Mouse (Mus musculus): ENCODE results near the gene Tkt. TPM values are rescaled to one million over a fixed set of nuclear protein-coding genes. Genes with fewer than 3 reads are reported as not detected.

Gene Tkt
- polyA plus RNA-seq, 1 experiment from 2014 or later = 213 TPM

DNA sequence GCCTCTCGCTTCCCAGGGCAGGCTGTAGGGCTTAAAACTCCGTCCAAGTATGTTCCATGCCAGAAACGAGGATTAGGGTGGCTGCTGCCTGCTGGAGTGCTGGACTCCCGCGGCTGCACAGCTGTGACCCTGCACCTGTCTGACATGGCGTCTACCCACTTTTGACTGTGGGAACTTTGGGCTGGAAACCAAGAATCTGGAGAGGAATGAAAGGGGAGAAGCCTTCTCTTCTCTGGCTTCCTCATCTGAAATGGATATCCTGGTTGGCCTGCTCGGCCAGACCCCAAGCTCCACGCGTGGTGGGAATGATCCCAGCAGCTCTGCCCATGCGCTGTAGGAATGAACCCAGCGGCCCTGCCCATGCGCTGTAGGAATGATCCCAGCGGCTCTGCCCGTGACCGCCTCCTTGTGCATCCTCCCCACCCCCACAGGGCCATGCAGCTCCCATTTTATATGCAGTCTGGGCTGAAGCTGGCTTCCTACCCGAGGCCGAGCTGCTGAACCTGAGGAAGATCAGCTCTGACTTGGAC, 11.2 kb downstream of the Tkt start:
- H3K36me3 ChIP-seq = peaks cover 48% of the 10 kb centered on the region
- 88% methylated on average over 17 of the region's 17 CpGs for WGBS
- no peak for ATAC-seq
- no peak overlapping the region for H3K27ac ChIP-seq
- no peaks in the 10 kb centered on the region for H3K9me3 ChIP-seq
- H3K27me3 ChIP-seq = no peaks in the 10 kb centered on the region
- H3K9ac ChIP-seq (replicated peaks) = no peak overlapping the region
- peaks cover 19% of the 10 kb centered on the region for H3K4me1 ChIP-seq (replicated peaks)
- no peak overlapping the region for H3K4me3 ChIP-seq (replicated peaks)
- H3K4me2 ChIP-seq (replicated peaks) = no peak overlapping the region

DNA sequence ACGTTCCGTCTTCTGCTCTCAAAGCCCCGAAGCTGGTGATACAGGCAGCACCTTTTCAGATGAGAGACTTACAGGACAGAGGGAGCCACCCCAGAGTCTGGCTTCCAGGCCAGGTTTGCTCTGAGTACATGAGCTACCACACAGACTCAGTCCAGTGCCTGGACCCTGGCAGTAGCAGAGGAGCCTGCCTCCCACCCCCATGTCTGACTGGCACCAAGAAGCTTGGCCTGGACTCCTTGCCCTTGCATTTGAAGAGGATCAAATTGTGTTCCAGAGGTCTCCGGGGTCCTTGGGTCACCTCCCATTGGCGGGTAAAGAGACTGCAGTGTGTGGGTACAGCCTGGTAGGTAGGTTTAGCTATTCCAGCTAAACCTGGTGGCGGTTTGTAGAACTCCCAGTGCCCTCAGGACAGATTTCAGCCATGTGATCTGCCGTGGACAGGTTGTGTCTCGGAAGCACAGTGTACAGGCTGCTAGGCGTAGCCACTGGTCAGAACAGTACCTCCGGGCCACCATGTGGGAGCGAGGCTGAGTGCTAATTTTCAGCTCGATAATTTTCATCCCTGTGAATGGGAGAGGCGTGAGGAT, 12.7 kb downstream of the Tkt start:
- Histone ChIP-seq H3K27ac (peak overlapping the region; percentile 76), H3K4me1 (replicated peaks) (peaks cover 19% of the 10 kb centered on the region), H3K9me3 (no peaks in the 10 kb centered on the region), H3K9ac (replicated peaks) (no peak overlapping the region), H3K36me3 (peaks cover 55% of the 10 kb centered on the region), H3K27me3 (no peaks in the 10 kb centered on the region), H3K4me2 (replicated peaks) (no peak overlapping the region), H3K4me3 (replicated peaks) (no peak overlapping the region)
- ATAC-seq = 0 out of 2 replicates have a peak, but pooled peaks have one; percentile 10
- WGBS = 92% methylated on average over 13 of the region's 13 CpGs

DNA sequence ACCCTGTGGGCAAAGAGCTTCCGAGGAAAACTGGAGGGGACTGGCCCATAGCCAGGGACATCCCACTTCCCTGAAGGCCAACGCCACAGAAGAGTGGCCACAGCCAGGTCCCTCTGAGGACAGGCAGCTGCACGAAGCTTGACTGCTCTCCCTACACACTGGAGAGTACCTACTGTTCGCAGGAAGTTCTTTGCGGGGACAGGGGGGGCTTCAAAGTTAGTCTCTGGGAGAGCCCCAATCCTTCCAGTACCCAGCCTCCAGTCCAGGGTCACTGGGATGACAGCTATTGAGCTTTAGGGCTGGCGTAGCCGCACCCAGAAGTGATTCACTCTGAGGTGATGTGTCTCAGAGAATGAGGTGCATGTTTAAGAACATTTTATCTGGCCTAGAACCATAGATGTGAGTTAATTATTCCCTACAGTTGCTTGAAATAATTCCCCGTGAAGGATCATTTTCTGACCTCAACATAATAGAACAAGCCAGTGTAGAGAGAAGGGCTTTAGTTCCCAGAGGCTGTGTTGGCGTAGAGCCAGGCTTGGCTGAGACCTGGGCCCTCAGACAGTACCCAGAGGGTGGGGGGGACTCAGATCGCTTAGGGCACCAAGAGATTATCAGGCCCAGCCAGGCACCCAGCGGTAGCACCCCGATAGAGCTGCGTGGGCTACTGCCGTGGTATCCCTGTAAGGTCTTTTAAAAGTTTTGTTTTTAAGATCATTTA, 13.5 kb downstream of the Tkt start:
- no peak overlapping the region for H3K9ac ChIP-seq (replicated peaks)
- no peak overlapping the region for H3K4me3 ChIP-seq (replicated peaks)
- peak; percentile 77 for ATAC-seq
- H3K4me2 ChIP-seq (replicated peaks) = no peak overlapping the region
- H3K36me3 ChIP-seq = peaks cover 61% of the 10 kb centered on the region
- H3K27me3 ChIP-seq = no peaks in the 10 kb centered on the region
- H3K27ac ChIP-seq = peak overlapping the region; percentile 76
- peaks cover 19% of the 10 kb centered on the region for H3K4me1 ChIP-seq (replicated peaks)
- H3K9me3 ChIP-seq = no peaks in the 10 kb centered on the region
- 58% methylated on average over 14 of the region's 14 CpGs for WGBS

DNA sequence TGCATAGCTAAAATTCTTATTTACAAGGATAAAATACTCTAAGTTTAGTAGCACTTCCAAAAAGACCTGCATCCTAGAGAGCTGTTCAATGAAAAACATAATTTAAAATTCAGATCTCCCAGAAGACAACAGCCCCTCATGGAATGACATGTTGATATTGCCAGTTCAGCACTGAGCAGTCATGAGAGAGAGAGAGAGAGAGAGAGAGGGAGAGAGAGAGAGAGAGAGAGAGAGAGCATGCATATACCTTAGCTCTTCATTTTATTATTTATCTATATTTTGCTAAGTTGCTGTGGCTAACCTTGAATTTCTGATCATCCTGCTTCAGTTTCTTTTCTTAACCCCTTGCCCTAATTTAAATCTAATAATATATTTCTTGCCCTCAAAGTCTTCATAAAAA, 14.2 kb downstream of the Tkt start:
- Histone ChIP-seq H3K9me3 (no peaks in the 10 kb centered on the region), H3K27ac (no peak overlapping the region), H3K4me1 (replicated peaks) (peaks cover 19% of the 10 kb centered on the region), H3K27me3 (no peaks in the 10 kb centered on the region), H3K36me3 (peaks cover 68% of the 10 kb centered on the region), H3K4me3 (replicated peaks) (no peak overlapping the region), H3K4me2 (replicated peaks) (no peak overlapping the region), H3K9ac (replicated peaks) (no peak overlapping the region)
- no peak for ATAC-seq

DNA sequence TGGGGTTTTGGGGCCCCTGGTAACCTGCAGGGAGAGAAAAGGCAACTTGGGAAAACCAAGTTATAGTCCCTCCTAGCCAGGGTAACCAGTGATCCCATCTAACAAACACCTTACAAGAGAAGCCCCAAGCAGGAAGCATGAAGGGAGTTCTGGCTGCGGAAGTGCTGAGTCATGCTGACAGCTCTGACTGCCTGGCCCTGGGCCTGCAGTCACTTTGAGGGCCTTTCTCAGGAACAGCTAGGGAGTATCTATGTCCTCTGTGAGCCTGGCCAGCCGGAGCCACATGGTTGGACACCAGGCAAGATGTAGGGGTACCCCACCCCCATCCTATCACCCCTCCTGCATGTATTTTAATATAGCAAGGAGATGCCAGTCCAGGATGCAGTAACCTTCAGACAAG, 16.3 kb downstream of the Tkt start:
- 90% methylated on average over 2 of the region's 2 CpGs for WGBS
- Histone ChIP-seq H3K9ac (replicated peaks) (no peak overlapping the region), H3K4me2 (replicated peaks) (no peak overlapping the region), H3K27ac (no peak overlapping the region), H3K27me3 (no peaks in the 10 kb centered on the region), H3K36me3 (peaks cover 75% of the 10 kb centered on the region), H3K4me1 (replicated peaks) (peaks cover 16% of the 10 kb centered on the region), H3K4me3 (replicated peaks) (no peak overlapping the region), H3K9me3 (no peaks in the 10 kb centered on the region)
- no peak for ATAC-seq

DNA sequence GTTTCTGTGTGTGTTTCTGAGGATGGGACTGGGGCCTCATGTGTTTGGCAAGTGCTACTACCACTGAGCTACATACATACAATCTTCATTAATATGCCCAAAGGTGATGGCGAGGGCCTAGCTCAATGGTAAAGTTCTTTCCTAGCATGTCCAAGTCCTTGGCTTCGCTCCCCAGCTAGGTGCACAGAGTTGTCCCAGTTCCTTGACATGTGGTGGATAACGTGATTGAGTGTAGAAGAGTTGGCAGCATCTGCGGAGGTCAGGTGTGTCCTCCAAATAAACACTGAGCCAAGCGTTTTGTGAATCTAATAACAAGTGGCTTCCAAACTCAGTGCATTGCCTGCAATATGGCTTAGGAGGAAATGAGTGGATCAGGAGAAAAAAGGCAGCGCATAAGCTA, 18.2 kb downstream of the Tkt start:
- Histone ChIP-seq H3K27me3 (no peaks in the 10 kb centered on the region), H3K4me1 (replicated peaks) (peaks cover 7% of the 10 kb centered on the region), H3K9me3 (no peaks in the 10 kb centered on the region), H3K4me3 (replicated peaks) (no peak overlapping the region), H3K36me3 (peaks cover 74% of the 10 kb centered on the region), H3K4me2 (replicated peaks) (no peak overlapping the region), H3K27ac (no peak overlapping the region), H3K9ac (replicated peaks) (no peak overlapping the region)
- 95% methylated on average over 6 of the region's 6 CpGs for WGBS
- ATAC-seq = no peak

DNA sequence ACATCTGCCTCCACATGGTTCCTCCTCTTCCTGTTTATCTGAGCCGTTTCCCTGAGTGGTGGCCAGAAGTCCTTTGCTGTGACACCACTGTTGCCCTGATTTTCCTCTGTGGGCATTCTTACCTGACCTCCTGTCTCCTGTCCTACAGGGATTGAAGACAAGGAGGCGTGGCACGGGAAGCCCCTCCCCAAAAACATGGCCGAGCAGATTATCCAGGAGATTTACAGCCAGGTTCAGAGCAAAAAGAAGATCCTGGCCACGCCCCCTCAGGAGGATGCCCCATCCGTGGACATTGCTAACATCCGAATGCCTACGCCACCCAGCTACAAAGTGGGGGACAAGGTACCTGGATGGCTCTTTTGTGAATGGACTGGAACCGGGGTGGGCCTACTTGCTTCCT, 19.9 kb downstream of the Tkt start:
- ATAC-seq = no peak
- peaks cover 86% of the 10 kb centered on the region for H3K36me3 ChIP-seq
- H3K4me1 ChIP-seq (replicated peaks) = no peaks in the 10 kb centered on the region
- no peaks in the 10 kb centered on the region for H3K9me3 ChIP-seq
- no peak overlapping the region for H3K4me3 ChIP-seq (replicated peaks)
- H3K9ac ChIP-seq (replicated peaks) = no peak overlapping the region
- no peak overlapping the region for H3K4me2 ChIP-seq (replicated peaks)
- H3K27ac ChIP-seq = no peak overlapping the region
- WGBS = 88% methylated on average over 9 of the region's 9 CpGs
- H3K27me3 ChIP-seq = no peaks in the 10 kb centered on the region

DNA sequence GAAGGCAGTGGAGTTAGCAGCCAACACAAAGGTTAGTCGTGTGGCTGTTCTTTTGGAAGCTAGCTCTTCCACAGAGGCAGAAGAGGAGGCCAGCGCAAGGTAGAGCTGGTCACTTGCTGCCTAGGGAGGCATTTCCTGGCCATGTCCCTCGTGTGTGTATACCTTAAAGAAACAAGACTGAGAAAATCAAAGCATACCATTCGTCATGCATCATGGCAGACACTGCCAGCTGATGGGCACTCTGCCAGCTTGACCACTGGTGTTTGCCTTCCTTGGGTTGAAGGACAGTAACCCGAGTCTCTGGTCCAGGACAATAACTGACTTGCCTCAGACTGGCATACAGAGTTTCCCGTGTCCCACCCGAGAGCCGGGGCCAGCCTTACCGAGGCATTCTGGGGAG, 22.1 kb downstream of the Tkt start:
- Histone ChIP-seq H3K36me3 (peaks cover 96% of the 10 kb centered on the region), H3K9me3 (no peaks in the 10 kb centered on the region), H3K4me1 (replicated peaks) (no peaks in the 10 kb centered on the region), H3K4me3 (replicated peaks) (no peak overlapping the region), H3K4me2 (replicated peaks) (no peak overlapping the region), H3K27me3 (no peaks in the 10 kb centered on the region), H3K9ac (replicated peaks) (no peak overlapping the region), H3K27ac (no peak overlapping the region)
- WGBS = 93% methylated on average over 9 of the region's 9 CpGs
- no peak for ATAC-seq

DNA sequence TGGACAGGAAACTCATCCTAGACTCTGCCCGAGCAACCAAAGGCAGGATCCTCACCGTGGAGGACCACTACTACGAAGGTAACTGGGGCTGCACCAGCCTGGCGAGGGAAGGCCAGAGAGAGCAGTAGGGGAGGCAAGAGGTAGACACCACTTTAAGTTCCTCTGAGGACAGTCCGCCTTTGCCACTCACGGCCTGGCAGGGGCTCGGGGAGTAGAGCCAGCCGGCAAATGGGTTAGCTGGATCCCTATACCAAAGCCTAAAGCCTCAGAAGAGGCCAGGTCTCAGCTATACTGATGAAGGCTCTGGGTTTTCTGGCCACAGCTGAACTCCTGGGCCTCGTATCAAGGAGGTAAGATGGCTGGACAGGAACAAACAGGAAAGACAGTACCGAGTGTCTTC, 24.1 kb downstream of the Tkt start:
- Histone ChIP-seq H3K4me3 (replicated peaks) (no peak overlapping the region), H3K36me3 (peaks cover 80% of the 10 kb centered on the region), H3K9me3 (no peaks in the 10 kb centered on the region), H3K9ac (replicated peaks) (no peak overlapping the region), H3K27me3 (no peaks in the 10 kb centered on the region), H3K4me1 (replicated peaks) (no peaks in the 10 kb centered on the region), H3K27ac (no peak overlapping the region), H3K4me2 (replicated peaks) (no peak overlapping the region)
- no peak for ATAC-seq
- 90% methylated on average over 10 of the region's 10 CpGs for WGBS

DNA sequence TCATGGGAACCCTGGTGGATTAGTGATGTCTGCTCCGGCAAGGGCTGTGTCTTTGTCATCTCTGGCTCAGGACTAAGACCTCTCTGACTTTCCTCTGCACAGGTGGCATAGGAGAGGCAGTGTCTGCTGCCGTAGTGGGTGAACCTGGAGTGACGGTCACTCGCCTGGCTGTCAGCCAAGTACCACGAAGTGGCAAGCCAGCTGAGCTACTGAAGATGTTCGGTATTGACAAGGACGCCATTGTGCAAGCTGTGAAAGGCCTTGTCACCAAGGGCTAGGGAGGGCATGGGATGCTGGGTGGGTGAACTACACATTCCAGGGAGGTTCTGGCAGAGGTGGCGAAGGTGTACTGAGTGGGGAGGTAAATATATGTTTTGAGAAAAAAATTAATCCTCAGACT, 25.1 kb downstream of the Tkt start:
- H3K4me2 ChIP-seq (replicated peaks) = no peak overlapping the region
- no peak for ATAC-seq
- no peaks in the 10 kb centered on the region for H3K4me1 ChIP-seq (replicated peaks)
- no peak overlapping the region for H3K9ac ChIP-seq (replicated peaks)
- H3K4me3 ChIP-seq (replicated peaks) = no peak overlapping the region
- H3K27me3 ChIP-seq = no peaks in the 10 kb centered on the region
- 82% methylated on average over 8 of the region's 8 CpGs for WGBS
- peaks cover 71% of the 10 kb centered on the region for H3K36me3 ChIP-seq
- H3K27ac ChIP-seq = no peak overlapping the region
- no peaks in the 10 kb centered on the region for H3K9me3 ChIP-seq

DNA sequence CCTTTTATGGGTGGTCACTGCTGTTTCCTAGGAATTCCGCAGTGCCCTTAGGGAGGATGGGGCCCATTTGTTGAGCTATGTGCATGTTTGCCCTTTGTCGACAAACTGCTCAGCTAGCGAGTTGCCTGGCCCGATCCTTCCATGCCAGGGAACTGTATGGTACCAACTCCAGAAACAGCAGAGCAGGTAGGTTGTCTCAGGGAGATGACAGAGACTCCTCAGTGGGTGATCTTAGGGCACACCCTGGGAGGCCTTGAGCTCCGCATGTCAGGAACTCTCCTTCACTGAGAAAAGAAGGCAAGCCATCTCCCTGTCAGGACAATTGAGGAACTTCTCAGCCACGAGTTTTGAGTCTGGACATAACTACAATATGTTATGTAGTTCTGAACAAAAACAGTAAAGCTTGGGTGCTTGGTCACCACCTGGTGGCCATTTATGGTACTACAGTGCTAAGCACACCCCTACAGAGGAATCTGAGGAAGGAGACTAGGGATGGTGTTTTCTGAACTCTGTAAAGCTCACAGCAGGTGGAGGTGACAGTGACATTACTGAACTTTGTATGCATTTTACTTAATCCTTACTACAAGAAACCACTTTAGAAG, 25.9 kb downstream of the Tkt start:
- Histone ChIP-seq H3K4me2 (replicated peaks) (no peak overlapping the region), H3K4me3 (replicated peaks) (no peak overlapping the region), H3K27ac (no peak overlapping the region), H3K9ac (replicated peaks) (no peak overlapping the region), H3K27me3 (no peaks in the 10 kb centered on the region), H3K4me1 (replicated peaks) (no peaks in the 10 kb centered on the region), H3K36me3 (peaks cover 62% of the 10 kb centered on the region), H3K9me3 (no peaks in the 10 kb centered on the region)
- WGBS = 75% methylated on average over 6 of the region's 6 CpGs
- ATAC-seq = peak; percentile 66

DNA sequence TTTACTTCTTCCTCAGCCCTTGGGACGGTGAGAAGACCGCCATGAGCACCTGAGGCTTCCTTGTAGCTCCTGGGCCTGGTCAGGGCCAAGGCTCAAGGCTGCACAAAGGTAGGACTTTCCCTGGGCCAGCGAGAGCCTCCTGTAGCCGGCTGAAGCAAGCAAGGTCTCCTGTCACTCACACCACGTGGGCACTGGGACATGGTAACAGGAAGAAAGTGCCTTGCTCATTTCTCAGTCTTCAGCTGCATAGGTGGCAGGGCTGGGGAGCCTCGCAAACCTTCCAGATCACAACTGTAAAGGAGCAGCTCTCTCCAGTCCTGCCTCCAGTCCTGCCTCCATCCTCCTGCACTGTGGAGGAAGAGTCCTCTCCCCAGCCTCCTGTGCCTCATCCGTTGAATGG, 27.6 kb downstream of the Tkt start:
- Histone ChIP-seq H3K27ac (no peak overlapping the region), H3K4me3 (replicated peaks) (no peak overlapping the region), H3K27me3 (no peaks in the 10 kb centered on the region), H3K9ac (replicated peaks) (no peak overlapping the region), H3K4me1 (replicated peaks) (peaks cover 4% of the 10 kb centered on the region; the same call in 1 of the 2 replicates), H3K4me2 (replicated peaks) (no peak overlapping the region), H3K9me3 (no peaks in the 10 kb centered on the region), H3K36me3 (peaks cover 47% of the 10 kb centered on the region)
- ATAC-seq = no peak
- 82% methylated on average over 7 of the region's 7 CpGs for WGBS
